Mouse (Mus musculus) kidney, embryonic 14.5 days (tissue): ENCODE results near the gene Dpy19l3. TPM values are rescaled to one million over a fixed set of nuclear protein-coding genes. Genes with fewer than 3 reads are reported as not detected.
A peak's percentile ranks its signal among the peaks of the same experiment; 100 is the strongest.

Source experiments
- ATAC-seq: fragments of 200-750 bp; cut with Nextera tagmentation; 2 replicates; pipeline ENCODE4 v1.8.0; 2017; ENCODE audit warnings: moderate number of reproducible peaks, mild to moderate bottlenecking, moderate TSS enrichment, moderate library complexity; ENCODE audit not compliant: low FRiP score, low TSS enrichment
- H3K27ac ChIP-seq: fragments of 300-500 bp; sonication (generic); 2 replicates; pipeline ENCODE4 v1.5.1; 2014; ENCODE audit warnings: low read depth, mild to moderate bottlenecking, low read length, moderate library complexity, mixed read lengths
- H3K27me3 ChIP-seq: fragments of 300-500 bp; sonication (generic); 2 replicates; pipeline ENCODE4 v1.6.1; 2014; ENCODE audit warnings: mild to moderate bottlenecking, low read length; ENCODE audit not compliant: control insufficient read depth, insufficient read depth
- H3K36me3 ChIP-seq: fragments of 300-500 bp; sonication (generic); 2 replicates; pipeline ENCODE4 v1.6.1; 2014; ENCODE audit warnings: low read length, mixed read lengths; ENCODE audit not compliant: control insufficient read depth, insufficient read depth
- H3K4me1 ChIP-seq: fragments of 300-500 bp; sonication (generic); 2 replicates; pipeline ENCODE4 v1.6.1; 2014; ENCODE audit warnings: low read length, mixed read lengths; ENCODE audit not compliant: control insufficient read depth, insufficient read depth
- H3K4me2 ChIP-seq: fragments of 300-500 bp; sonication (generic); replicated peaks from 2 replicates; pipeline ENCODE4 v1.6.1; 2014; ENCODE audit warnings: low read depth, mild to moderate bottlenecking, low read length
- H3K4me3 ChIP-seq: fragments of 300-500 bp; sonication (generic); 2 replicates; pipeline ENCODE4 v1.5.1; 2014; ENCODE audit warnings: mild to moderate bottlenecking, low read length
- H3K9ac ChIP-seq: fragments of 300-500 bp; sonication (generic); 2 replicates; pipeline ENCODE4 v1.6.1; 2014; ENCODE audit warnings: low read depth, mild to moderate bottlenecking, low read length, moderate library complexity
- H3K9me3 ChIP-seq: fragments of 300-500 bp; sonication (generic); 2 replicates; pipeline ENCODE4 v1.6.1; 2016; ENCODE audit warnings: low read length; ENCODE audit not compliant: control insufficient read depth
- WGBS: fragments of 180-500 bp; shearing (Covaris S2); extraction: QIAGEN DNeasy Blood & Tissue Kit; methylation state at CpG from one replicate; pipeline ENCODE4 v1.1.7; 2014; 5-methylcytosine and 5-hydroxymethylcytosine counted together
- polyA plus RNA-seq: library from polyadenylated mRNA; unstranded; fragments of >200 nt; fragmentation: Nextera tagmentation; extraction: Ambion mirVana; gene quantifications from 2 replicates; pipeline ENCODE4 v1.2.1, GENCODE M21; 2014

Gene Dpy19l3
- polyA plus RNA-seq, 1 experiment from 2014 or later, result 41.3 TPM

DNA sequence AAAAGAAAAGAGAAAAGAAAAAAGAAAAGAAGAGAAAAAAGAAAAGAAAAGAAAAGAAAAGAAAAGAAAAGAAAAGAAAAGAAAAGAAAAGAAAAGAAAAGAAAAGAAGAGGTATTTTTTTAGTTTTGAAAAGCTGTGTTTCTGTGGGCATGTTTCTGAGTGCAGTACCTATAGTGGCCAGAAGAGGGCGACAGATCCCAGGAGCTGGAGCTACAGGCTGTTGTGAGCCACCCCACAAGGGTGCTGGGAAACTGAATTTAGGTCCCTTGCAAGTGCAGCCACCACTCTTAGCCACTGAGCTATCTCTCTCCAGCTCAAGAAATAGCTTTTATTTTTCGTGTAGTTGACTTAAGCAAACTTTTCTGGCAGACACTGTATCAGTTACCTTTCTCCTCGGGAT is 95.1 kb downstream of the Dpy19l3 start:
- no peak overlapping the region for H3K27ac ChIP-seq
- H3K4me3 ChIP-seq, result no peak overlapping the region
- H3K4me1 ChIP-seq, result 0 out of 2 replicates have a peak, but pooled peaks cover 10% of the 10 kb centered on the region
- WGBS, result 58% methylated on average over 3 of the region's 3 CpGs
- no peak overlapping the region for H3K9ac ChIP-seq
- ATAC-seq, result no peak
- H3K9me3 ChIP-seq, result peaks cover 7% of the 10 kb centered on the region; the same call in 1 of the 2 replicates
- H3K27me3 ChIP-seq, result no peaks in the 10 kb centered on the region
- H3K4me2 ChIP-seq, result no peak overlapping the region
- no peaks in the 10 kb centered on the region for H3K36me3 ChIP-seq

GRCm38 (mm10) chr7:35657829-35658228 is 96.4 kb downstream of the Dpy19l3 start:
- no peaks in the 10 kb centered on the region for H3K27me3 ChIP-seq
- no peak overlapping the region for H3K27ac ChIP-seq
- H3K9ac ChIP-seq, result no peak overlapping the region
- H3K4me2 ChIP-seq, result no peak overlapping the region
- no peak for ATAC-seq
- no peaks in the 10 kb centered on the region for H3K4me1 ChIP-seq
- peaks cover 7% of the 10 kb centered on the region; the same call in 1 of the 2 replicates for H3K9me3 ChIP-seq
- no peaks in the 10 kb centered on the region for H3K36me3 ChIP-seq
- no peak overlapping the region for H3K4me3 ChIP-seq
- 53% methylated on average over 6 of the region's 6 CpGs for WGBS

- H3K4me2 ChIP-seq, result no peak overlapping the region
- WGBS, result 85% methylated on average over 10 of the region's 10 CpGs
- no peaks in the 10 kb centered on the region for H3K27me3 ChIP-seq
- 0 out of 2 replicates have a peak, but pooled peaks cover 5% of the 10 kb centered on the region for H3K9me3 ChIP-seq
- H3K36me3 ChIP-seq, result no peaks in the 10 kb centered on the region
- H3K4me1 ChIP-seq, result no peaks in the 10 kb centered on the region
- no peak overlapping the region for H3K4me3 ChIP-seq
- no peak overlapping the region for H3K9ac ChIP-seq
- no peak overlapping the region for H3K27ac ChIP-seq
- no peak for ATAC-seq
Observed at GRCm38 (mm10) chr7:35651583-35652270, 102.5 kb downstream of the Dpy19l3 start.

- H3K36me3 ChIP-seq, result no peaks in the 10 kb centered on the region
- no peak overlapping the region for H3K9ac ChIP-seq
- 0 out of 2 replicates have a peak, but pooled peaks cover 5% of the 10 kb centered on the region for H3K9me3 ChIP-seq
- H3K27me3 ChIP-seq, result no peaks in the 10 kb centered on the region
- no peaks in the 10 kb centered on the region; the same call in 1 of the 2 replicates for H3K4me1 ChIP-seq
- no peak overlapping the region for H3K27ac ChIP-seq
- H3K4me2 ChIP-seq, result no peak overlapping the region
- WGBS, result 80% methylated on average over 11 of the region's 11 CpGs
- no peak overlapping the region for H3K4me3 ChIP-seq
- no peak for ATAC-seq
Observed at GRCm38 (mm10) chr7:35650716-35651410, 103.4 kb downstream of the Dpy19l3 start.

DNA sequence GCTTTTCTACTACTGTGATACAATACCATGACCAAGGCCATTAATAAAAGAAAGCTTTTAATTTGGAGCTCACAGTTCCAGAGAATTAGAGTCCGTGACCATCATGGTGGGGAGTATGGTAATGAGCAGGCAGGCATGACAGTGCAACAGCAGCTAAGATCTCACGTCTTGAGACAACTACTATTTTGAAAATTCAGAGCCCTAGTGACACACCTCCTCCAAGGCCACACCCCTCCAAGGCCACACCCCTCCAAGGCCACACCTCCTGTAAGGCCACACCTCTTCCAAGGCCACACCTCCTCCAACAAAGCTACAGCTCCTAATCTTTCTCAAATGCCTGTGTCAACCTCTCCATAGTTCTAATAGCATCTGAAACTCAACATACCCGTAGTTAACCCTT is 105.2 kb downstream of the Dpy19l3 start:
- Histone ChIP-seq H3K27me3 (no peaks in the 10 kb centered on the region), H3K4me3 (no peak overlapping the region), H3K4me1 (no peaks in the 10 kb centered on the region; the same call in 1 of the 2 replicates), H3K9me3 (0 out of 2 replicates have a peak, but pooled peaks cover 5% of the 10 kb centered on the region), H3K4me2 (no peak overlapping the region), H3K27ac (no peak overlapping the region), H3K36me3 (peaks cover 17% of the 10 kb centered on the region), H3K9ac (no peak overlapping the region)
- peak; percentile 54; the same call in 1 of the 2 replicates for ATAC-seq
- 45% methylated on average over 3 of the region's 3 CpGs for WGBS

DNA sequence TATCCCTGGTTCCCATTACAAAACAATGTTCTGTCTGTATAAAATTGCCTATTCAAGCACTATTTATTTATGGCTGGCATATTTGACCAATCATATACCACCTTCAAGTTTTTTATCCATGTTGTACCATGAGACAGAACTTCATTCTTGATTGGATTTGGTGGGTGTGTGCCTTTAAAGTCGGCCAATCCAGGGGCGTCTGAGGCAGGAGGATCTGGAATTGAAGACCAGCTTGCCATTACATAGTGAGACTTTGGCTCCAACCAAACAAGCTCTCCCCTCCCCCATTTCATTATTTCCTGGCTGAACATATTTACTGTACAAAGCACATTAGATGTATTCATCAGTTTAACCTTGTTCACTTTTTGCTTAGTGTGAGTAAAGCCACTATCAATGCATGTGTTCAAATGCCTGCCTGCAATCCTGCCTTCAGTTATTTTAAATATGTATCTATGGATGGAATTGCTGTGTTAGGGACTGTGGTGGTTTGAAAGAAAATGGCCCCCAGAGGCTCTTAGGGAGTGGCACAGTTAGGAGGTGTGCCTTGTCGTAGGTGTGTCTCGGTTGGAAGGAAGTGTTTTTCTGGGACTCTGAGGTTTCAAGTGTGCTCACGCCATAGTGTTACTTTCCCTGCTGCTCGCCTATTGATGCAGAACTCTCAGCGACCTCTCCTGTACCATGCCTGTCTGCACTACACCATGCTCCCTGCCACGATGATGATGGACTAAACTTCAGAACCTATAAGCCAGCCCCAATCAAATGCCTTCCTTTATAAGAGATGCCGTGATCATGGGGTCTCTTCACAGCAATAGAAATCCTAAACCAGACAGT is 105.8 kb downstream of the Dpy19l3 start:
- Histone ChIP-seq H3K4me3 (no peak overlapping the region), H3K27me3 (no peaks in the 10 kb centered on the region), H3K9me3 (0 out of 2 replicates have a peak, but pooled peaks cover 5% of the 10 kb centered on the region), H3K4me1 (no peaks in the 10 kb centered on the region; the same call in 1 of the 2 replicates), H3K4me2 (no peak overlapping the region), H3K9ac (no peak overlapping the region), H3K36me3 (peaks cover 23% of the 10 kb centered on the region), H3K27ac (no peak overlapping the region)
- ATAC-seq, result no peak
- 60% methylated on average over 9 of the region's 9 CpGs for WGBS

DNA sequence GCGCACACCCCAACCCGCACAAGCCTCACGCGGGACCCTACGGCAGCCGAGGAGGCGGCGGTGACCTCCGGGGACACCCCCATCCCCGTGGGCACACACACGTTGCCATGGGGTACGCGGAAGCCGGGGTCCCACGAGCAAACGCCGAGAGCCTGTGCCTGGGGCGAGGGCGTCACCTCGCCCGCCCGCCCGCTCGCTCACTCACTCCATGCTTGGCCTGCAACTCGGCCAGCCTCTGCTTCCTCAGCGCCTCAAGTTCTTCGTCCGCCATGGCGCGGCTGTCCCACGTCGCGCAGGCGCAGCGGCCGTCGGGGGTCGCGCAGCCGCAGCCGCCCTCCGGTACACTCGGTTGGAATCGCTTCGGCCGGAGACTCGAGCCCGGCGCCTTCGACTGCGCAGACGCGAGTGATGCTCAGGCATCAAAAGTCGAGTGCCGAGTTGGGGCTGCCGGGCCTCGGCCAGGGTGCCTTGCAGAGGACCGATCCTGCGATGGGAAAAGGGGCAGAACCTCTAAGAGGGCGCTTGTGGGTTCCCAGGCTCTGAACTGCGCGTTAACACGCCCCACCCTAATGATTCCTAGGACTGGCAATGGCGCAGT is 107.1 kb downstream of the Dpy19l3 start, which contains the start of gene Pdcd5:
Pdcd5 (minus strand) TSS at position 421 of the 598 bp plus-strand sequence.
- Histone ChIP-seq H3K9ac (peak within 1 kb of the TSS; percentile 90), H3K27me3 (no peaks in the 10 kb centered on the region), H3K27ac (peak within 1 kb of the TSS; percentile 66), H3K4me1 (no peaks in the 10 kb centered on the region; the same call in 1 of the 2 replicates), H3K9me3 (0 out of 2 replicates have a peak, but pooled peaks cover 5% of the 10 kb centered on the region), H3K4me2 (peak within 1 kb of the TSS; percentile 65), H3K36me3 (peaks cover 35% of the 10 kb centered on the region), H3K4me3 (peak within 1 kb of the TSS; percentile 99)
- peak; percentile 86 for ATAC-seq
- 1% methylated on average over 55 of the region's 64 CpGs for WGBS

GRCm38 (mm10) chr7:35646317-35647081 is 107.8 kb downstream of the Dpy19l3 start:
- ATAC-seq, result peak; percentile 67
- H3K4me1 ChIP-seq, result no peaks in the 10 kb centered on the region; the same call in 1 of the 2 replicates
- peak overlapping the region; percentile 99 for H3K4me3 ChIP-seq
- peak overlapping the region; percentile 90 for H3K9ac ChIP-seq
- 0 out of 2 replicates have a peak, but pooled peaks cover 5% of the 10 kb centered on the region for H3K9me3 ChIP-seq
- 5% methylated on average over 34 of the region's 34 CpGs for WGBS
- H3K4me2 ChIP-seq, result peak overlapping the region; percentile 65
- H3K27me3 ChIP-seq, result no peaks in the 10 kb centered on the region
- H3K27ac ChIP-seq, result peak overlapping the region; percentile 66
- H3K36me3 ChIP-seq, result peaks cover 40% of the 10 kb centered on the region
